Mouse (Mus musculus) MEL (cell line): Measurements from ENCODE around the gene Tank.

Source experiments
- CTCF ChIP-seq, 3 experiments: IDR thresholded peaks in 2 of 3; conservative IDR thresholded peaks in 1 of 3; 2 replicates each; pipeline ENCODE4 v1.5.1; 2011 to 2012; ENCODE audit warnings: low read length in 3 of 3, low read depth in 2 of 3, mild to moderate bottlenecking in 2 of 3, improper control_type of control experiment in 1 of 3, inconsistent platforms in 1 of 3, mixed read lengths in 1 of 3, moderate library complexity in 1 of 3; ENCODE audit not compliant: control insufficient read depth in 1 of 3, insufficient read depth in 1 of 3, poor library complexity in 1 of 3, severe bottlenecking in 1 of 3
- EP300 ChIP-seq, 2 experiments: IDR thresholded peaks; 2 replicates each; pipeline ENCODE4 v1.6.1; 2011; ENCODE audit warnings: improper control_type of control experiment in 2 of 2, low read length in 2 of 2, low read depth in 1 of 2, mild to moderate bottlenecking in 1 of 2
- GATA1 ChIP-seq: IDR thresholded peaks from 2 replicates; pipeline ENCODE4 v1.6.1; 2011; ENCODE audit warnings: low read depth, low read length, improper control_type of control experiment
- MEF2A ChIP-seq: IDR thresholded peaks from 2 replicates; pipeline ENCODE4 v1.6.1; 2014; ENCODE audit warnings: low read depth, mild to moderate bottlenecking, inconsistent platforms, low read length, improper control_type of control experiment; ENCODE audit not compliant: poor library complexity, insufficient replicate concordance, severe bottlenecking; ENCODE audit errors: extremely low read depth
- POLR2A ChIP-seq, 2 experiments: IDR thresholded peaks; 2 replicates each; pipeline ENCODE4 v1.6.1; 2011 to 2012; ENCODE audit warnings: low read length in 2 of 2, mild to moderate bottlenecking in 2 of 2, control low read depth in 1 of 2, improper control_type of control experiment in 1 of 2, low read depth in 1 of 2, moderate library complexity in 1 of 2; ENCODE audit not compliant: control insufficient read depth in 1 of 2, insufficient read depth in 1 of 2, poor library complexity in 1 of 2

DNA sequence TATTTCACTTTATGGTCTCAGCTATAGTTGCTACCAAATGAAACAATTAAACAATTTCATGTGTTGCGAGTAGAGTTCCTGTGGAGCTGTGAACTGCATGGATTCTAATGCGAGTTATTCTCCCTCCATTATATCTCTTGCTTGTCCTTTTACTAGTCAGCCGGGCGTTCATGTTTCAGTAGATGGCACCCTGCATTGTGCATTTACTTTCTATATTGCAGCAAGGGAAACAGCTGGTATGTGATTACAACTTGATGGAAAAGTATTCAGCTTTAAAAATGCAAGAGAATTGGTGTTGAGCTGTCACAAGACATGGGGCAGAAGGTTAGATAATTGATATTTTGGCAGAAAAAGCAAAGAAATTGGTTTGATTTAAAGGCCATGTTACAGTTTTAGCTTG lies 72.8 kb downstream of the Tank start:
- TF ChIP-seq GATA1 (no peak), CTCF (IDR thresholded peaks at IDR 0.05 in 2 of 3, conservative IDR thresholded peaks at IDR 0.05 in 1 of 3; ENCODE audit: control insufficient read depth in 1 of 3, insufficient read depth in 1 of 3, low read depth in 2 of 3, low read length in 3 of 3, poor library complexity in 1 of 3, severe bottlenecking in 1 of 3) (no peak), EP300 (IDR thresholded peaks at IDR 0.05; ENCODE audit: low read depth in 1 of 2, low read length in 2 of 2) (no peak), MEF2A (no peak), POLR2A (IDR thresholded peaks at IDR 0.05; ENCODE audit: control insufficient read depth in 1 of 2, insufficient read depth in 1 of 2, low read depth in 1 of 2, low read length in 2 of 2, poor library complexity in 1 of 2) (no peak)
